Mouse (Mus musculus): Measurements from ENCODE around the gene Pga5.

The Pga5 gene

GRCm38 (mm10) chr19:10665499-10665898 lies 12.4 kb downstream of the Pga5 start:
- peak; percentile 84 for DNase-seq (ENCODE audit: low read depth, low spot score)

GRCm38 (mm10) chr19:10665093-10665492 lies 12.8 kb downstream of the Pga5 start:
- no peak for DNase-seq (ENCODE audit: low read depth, low spot score)

GRCm38 (mm10) chr19:10662665-10663064 lies 15.2 kb downstream of the Pga5 start:
- DNase-seq (ENCODE audit: low read depth, low spot score) = no peak

- DNase-seq (ENCODE audit: low read depth, low spot score) = no peak
Observed at GRCm38 (mm10) chr19:10661919-10662318, 16.0 kb downstream of the Pga5 start.

GRCm38 (mm10) chr19:10661373-10661772 lies 16.5 kb downstream of the Pga5 start:
- no peak for DNase-seq (ENCODE audit: low read depth, low spot score)

- no peak for DNase-seq (ENCODE audit: low read depth, low spot score)
Observed at GRCm38 (mm10) chr19:10658406-10658805, 19.5 kb downstream of the Pga5 start.

GRCm38 (mm10) chr19:10657742-10658141 lies 20.1 kb downstream of the Pga5 start:
- no peak for DNase-seq (ENCODE audit: low read depth, low spot score)

GRCm38 (mm10) chr19:10656058-10656457 lies 21.8 kb downstream of the Pga5 start:
- no peak for DNase-seq (ENCODE audit: low read depth, low spot score)

GRCm38 (mm10) chr19:10648156-10648555 lies 29.7 kb downstream of the Pga5 start:
- no peak for DNase-seq (ENCODE audit: low read depth, low spot score)

GRCm38 (mm10) chr19:10645616-10646015 lies 32.3 kb downstream of the Pga5 start:
- DNase-seq (ENCODE audit: low read depth, low spot score) = peak; percentile 89

GRCm38 (mm10) chr19:10640589-10641378 lies 37.1 kb downstream of the Pga5 start:
- no peak for DNase-seq (ENCODE audit: low read depth, low spot score)

GRCm38 (mm10) chr19:10640080-10640479 lies 37.8 kb downstream of the Pga5 start:
- no peak for DNase-seq (ENCODE audit: low read depth, low spot score)

GRCm38 (mm10) chr19:10637840-10638239 lies 40.0 kb downstream of the Pga5 start:
- DNase-seq (ENCODE audit: low read depth, low spot score) = no peak

GRCm38 (mm10) chr19:10634872-10635318 lies 43.0 kb downstream of the Pga5 start:
- no peak for DNase-seq (ENCODE audit: low read depth, low spot score)

GRCm38 (mm10) chr19:10634106-10634871 lies 43.6 kb downstream of the Pga5 start, which contains the start of gene Vwce:
Gene Vwce (plus strand): TSS chr19:10634213.
- no peak for DNase-seq (ENCODE audit: low read depth, low spot score)
